Comparison of ENCODE assay signal across 8 mouse cellular contexts in genomic region chr7:80052261-80052660, GRCm38 (mm10). TPM values are rescaled to one million over a fixed set of nuclear protein-coding genes. Genes with fewer than 3 reads are reported as not detected.
DNase-seq lines count a peak whose midpoint lies in the region; ATAC-seq and TF ChIP-seq lines count a peak whose summit lies in the region.

No protein-coding gene starts in this region.

- H3K4me2 ChIP-seq in heart, embryonic 13.5 days: peak overlapping the region; percentile 52
- no peak overlapping the region for H3K4me2 ChIP-seq in stomach, embryonic 14.5 days (replicated peaks; ENCODE audit: low read depth, low read length)

- peak overlapping the region; percentile 72 for H3K27ac ChIP-seq in heart, embryonic 13.5 days (replicated peaks)
- H3K27ac ChIP-seq in stomach, embryonic 14.5 days (ENCODE audit: low read length): peak overlapping the region; percentile 48; the same call in 1 of the 2 replicates

- ATAC-seq in heart, embryonic 13.5 days (ENCODE audit: extremely low read depth, insufficient number of reproducible peaks, low FRiP score, low TSS enrichment): no peak
- peak; percentile 46; the same call in 1 of the 2 replicates for ATAC-seq in stomach, embryonic 14.5 days (ENCODE audit: insufficient number of reproducible peaks, insufficient read depth, low FRiP score, low read depth)

- no peaks in the 10 kb centered on the region for H3K9me3 ChIP-seq in E14TG2a.4 (ENCODE audit: low read length)
- no peaks in the 10 kb centered on the region for H3K9me3 ChIP-seq in heart, embryonic 13.5 days
- no peaks in the 10 kb centered on the region for H3K9me3 ChIP-seq in stomach, embryonic 14.5 days (ENCODE audit: control insufficient read depth, low read depth, low read length)

- peaks cover 85% of the 10 kb centered on the region for H3K4me1 ChIP-seq in E14TG2a.4 (replicated peaks; ENCODE audit: low read depth, low read length)
- peaks cover 76% of the 10 kb centered on the region for H3K4me1 ChIP-seq in heart, embryonic 13.5 days
- peaks cover 33% of the 10 kb centered on the region for H3K4me1 ChIP-seq in stomach, embryonic 14.5 days (ENCODE audit: control insufficient read depth, insufficient read depth, low read length)

- peaks cover 63% of the 10 kb centered on the region for H3K36me3 ChIP-seq in E14TG2a.4 (ENCODE audit: insufficient read depth, low read length)
- H3K36me3 ChIP-seq in heart, embryonic 13.5 days: peaks cover 6% of the 10 kb centered on the region; the same call in 1 of the 2 replicates
- no peaks in the 10 kb centered on the region; the same call in 1 of the 2 replicates for H3K36me3 ChIP-seq in stomach, embryonic 14.5 days (ENCODE audit: control insufficient read depth, insufficient read depth, low read length)

- no peak for TF ChIP-seq CTCF in E14TG2a.4 (conservative IDR thresholded peaks at IDR 0.05; ENCODE audit: low read length)

- peak; percentile 75 to 88 for DNase-seq in adrenal gland, adult (ENCODE audit: inconsistent age in 2 of 2, low spot score in 1 of 2)
- no peak for DNase-seq in adrenal gland, postnatal 4 days (ENCODE audit: low spot score in 2 of 2)
- peak; percentile 83 to 87 for DNase-seq in kidney, postnatal 25 days
- no peak for DNase-seq in thymus, postnatal 36 days
- no peak for DNase-seq in layer of hippocampus, postnatal 36 days

- peak overlapping the region; percentile 47; the same call in 1 of the 2 replicates for H3K9ac ChIP-seq in heart, embryonic 13.5 days
- no peak overlapping the region for H3K9ac ChIP-seq in stomach, embryonic 14.5 days (replicated peaks; ENCODE audit: low read depth, low read length)

- H3K27me3 ChIP-seq in E14TG2a.4 (ENCODE audit: insufficient read depth, low read length): no peaks in the 10 kb centered on the region
- H3K27me3 ChIP-seq in heart, embryonic 13.5 days (replicated peaks): no peaks in the 10 kb centered on the region
- no peaks in the 10 kb centered on the region for H3K27me3 ChIP-seq in stomach, embryonic 14.5 days (ENCODE audit: control insufficient read depth, insufficient read depth, low read length)

- WGBS in heart, embryonic 13.5 days: 26% methylated on average over 11 of the region's 11 CpGs
- WGBS in stomach, embryonic 14.5 days: 14% methylated on average over 11 of the region's 11 CpGs

- peak overlapping the region; percentile 20; the same call in 1 of the 2 replicates for H3K4me3 ChIP-seq in E14TG2a.4 (replicated peaks; ENCODE audit: low read length)
- no peak overlapping the region for H3K4me3 ChIP-seq in heart, embryonic 13.5 days
- H3K4me3 ChIP-seq in stomach, embryonic 14.5 days (ENCODE audit: low read depth, low read length): no peak overlapping the region

RNA-seq across cellular contexts. Expression of gene Zfp710, which starts 27.6 kb away (rescaled TPM):
- 10 to 100 TPM; 25.2 to 25.5 TPM for total RNA-seq in adrenal gland, postnatal 4 days (2021)
- polyA plus RNA-seq in heart, embryonic 13.5 days (2015; fragmentation: Nextera tagmentation; extraction: Ambion mirVana): 11.6 and 12.1 TPM in 2 replicates
- 16.4 and 16.6 TPM in 2 replicates for polyA plus RNA-seq in stomach, embryonic 14.5 days (2014; fragmentation: Nextera tagmentation; extraction: Ambion mirVana)
- 10 to 100 TPM; 21.7 to 23.1 TPM for total RNA-seq in layer of hippocampus, postnatal 36 days (2021)

Comparison
In these comparisons a context has a peak if more than half of its experiments do, and no peak if none do; other contexts are left out.
1. DNase-seq: peak in adrenal gland, adult (2 of 2) and kidney, postnatal 25 days (2 of 2); none in adrenal gland, postnatal 4 days (0 of 2), thymus, postnatal 36 days (0 of 2) and layer of hippocampus, postnatal 36 days (0 of 2).